Mouse (Mus musculus): ENCODE data around the gene Palmd. TPM values are rescaled to one million over a fixed set of nuclear protein-coding genes. Genes with fewer than 3 reads are reported as not detected.

The Palmd gene
- 7.8 and 9.0 TPM in 2 replicates for polyA plus RNA-seq (2015; fragmentation: Nextera tagmentation; extraction: Ambion mirVana)

DNA sequence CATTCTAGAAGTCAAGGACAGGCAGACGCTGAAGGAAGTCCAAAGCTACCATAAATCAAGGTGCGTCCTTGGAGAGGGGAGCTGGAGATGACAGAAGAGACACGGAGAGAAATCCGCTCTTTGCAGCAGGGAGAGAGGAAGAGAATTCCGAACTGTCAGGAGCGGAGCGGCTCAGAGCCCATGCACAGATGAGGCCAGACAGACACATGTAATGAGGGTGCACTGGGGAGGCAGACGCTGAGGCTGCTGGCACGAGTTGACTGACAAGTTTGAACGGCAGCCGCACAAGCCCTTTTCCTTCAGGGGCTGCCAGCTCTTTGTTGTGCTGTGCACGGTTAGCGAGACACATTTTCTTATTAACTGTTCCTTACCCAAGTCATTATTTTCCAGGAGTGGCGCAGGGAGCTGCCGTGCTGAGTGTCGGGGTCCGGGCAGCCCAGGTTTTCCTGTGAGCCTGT is at the start of gene Palmd:
Gene Palmd, minus strand, starts transcription at position 448 of the 458 bp plus-strand sequence.
- peak within 1 kb of the TSS; percentile 38 for H3K4me3 ChIP-seq
- peak within 1 kb of the TSS; percentile 31 for H3K9ac ChIP-seq
- no peaks in the 10 kb centered on the region for H3K9me3 ChIP-seq
- peak; percentile 69; the same call in 1 of the 2 replicates for ATAC-seq (ENCODE audit: borderline replicate concordance, extremely low read depth, low FRiP score, low TSS enrichment)
- whole genome bisulfite sequencing, result under 1% methylated on average over 17 of the region's 17 CpGs
- no peaks in the 10 kb centered on the region for H3K36me3 ChIP-seq
- peak within 1 kb of the TSS; percentile 37; the same call in 1 of the 2 replicates for H3K27ac ChIP-seq
- H3K27me3 ChIP-seq, result peaks cover 5% of the 10 kb centered on the region; the same call in 1 of the 2 replicates
- peak within 1 kb of the TSS; percentile 61 for H3K4me2 ChIP-seq
- peaks cover 12% of the 10 kb centered on the region; the same call in 1 of the 2 replicates for H3K4me1 ChIP-seq

DNA sequence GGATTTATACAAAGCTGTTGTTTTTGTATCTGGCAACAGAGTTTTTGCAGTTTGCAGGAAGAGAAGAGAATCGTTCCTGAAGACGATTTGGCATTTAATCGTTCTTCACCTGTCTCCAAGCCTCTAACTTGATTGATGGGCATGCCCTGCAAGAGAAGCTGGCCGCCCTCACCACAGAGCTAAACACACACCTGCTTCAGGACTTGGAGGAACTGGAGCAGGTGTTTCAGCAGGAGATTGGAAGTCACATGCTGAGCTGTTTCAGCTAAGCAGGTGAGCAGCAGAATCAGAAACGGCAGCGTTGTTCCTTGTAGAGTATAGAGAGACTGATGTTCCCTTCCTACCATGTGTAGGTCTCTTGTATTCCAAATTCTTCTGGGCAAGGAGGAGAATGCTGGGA is 41.4 kb upstream of the Palmd start:
- 42% methylated on average over 6 of the region's 6 CpGs for WGBS
- Histone ChIP-seq H3K4me2 (no peak overlapping the region), H3K4me3 (no peak overlapping the region), H3K9ac (no peak overlapping the region), H3K27me3 (no peaks in the 10 kb centered on the region), H3K27ac (no peak overlapping the region), H3K9me3 (no peaks in the 10 kb centered on the region), H3K36me3 (no peaks in the 10 kb centered on the region), H3K4me1 (no peaks in the 10 kb centered on the region)
- no peak for ATAC-seq (ENCODE audit: borderline replicate concordance, extremely low read depth, low FRiP score, low TSS enrichment)

DNA sequence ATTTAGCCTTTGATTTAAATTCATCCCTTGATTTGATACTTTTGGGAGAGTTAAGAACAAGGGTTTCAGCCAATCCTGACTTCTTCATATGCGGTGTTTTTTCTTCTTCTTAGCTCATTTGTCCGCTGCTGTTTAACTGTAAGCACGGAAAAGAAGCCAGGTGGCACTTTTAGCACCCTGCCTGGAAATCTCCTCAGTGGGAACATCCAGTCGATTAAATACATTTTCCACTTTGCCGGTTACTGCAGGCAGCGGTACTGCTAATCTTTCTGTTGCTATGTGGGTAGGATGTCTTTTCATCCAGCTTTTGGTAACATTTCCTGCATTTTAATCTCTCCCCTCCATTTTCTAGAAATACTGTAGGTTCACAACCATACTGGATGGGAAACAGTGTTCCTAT is 38.6 kb upstream of the Palmd start:
- Histone ChIP-seq H3K4me3 (no peak overlapping the region), H3K4me1 (no peaks in the 10 kb centered on the region), H3K9me3 (no peaks in the 10 kb centered on the region), H3K27me3 (no peaks in the 10 kb centered on the region), H3K9ac (no peak overlapping the region), H3K4me2 (no peak overlapping the region), H3K36me3 (no peaks in the 10 kb centered on the region), H3K27ac (no peak overlapping the region)
- 83% methylated on average over 6 of the region's 6 CpGs for WGBS
- ATAC-seq (ENCODE audit: borderline replicate concordance, extremely low read depth, low FRiP score, low TSS enrichment), result no peak

DNA sequence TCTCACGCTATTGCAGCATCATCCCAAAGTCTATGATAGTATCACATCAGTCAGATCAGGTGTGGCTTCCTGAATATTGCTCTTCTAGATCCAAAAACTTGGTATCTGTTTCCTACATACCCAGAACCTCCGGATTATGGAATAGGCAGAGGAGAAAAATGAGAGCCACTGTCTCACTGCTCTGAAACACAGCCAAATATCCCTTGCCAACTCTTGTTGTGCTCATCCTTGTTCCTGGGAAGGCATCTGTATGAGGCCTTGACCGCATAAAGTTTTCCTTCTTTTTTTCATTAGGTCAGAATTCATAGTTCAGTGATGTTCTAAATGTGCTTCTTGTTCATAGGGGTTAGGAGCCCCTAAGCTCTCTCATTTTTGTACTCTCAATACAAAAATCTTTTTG is 37.8 kb upstream of the Palmd start:
- Histone ChIP-seq H3K9ac (no peak overlapping the region), H3K36me3 (no peaks in the 10 kb centered on the region), H3K4me1 (no peaks in the 10 kb centered on the region), H3K27ac (no peak overlapping the region), H3K4me3 (no peak overlapping the region), H3K27me3 (0 out of 2 replicates have a peak, but pooled peaks cover 2% of the 10 kb centered on the region), H3K9me3 (no peaks in the 10 kb centered on the region), H3K4me2 (no peak overlapping the region)
- 84% methylated on average over 3 of the region's 3 CpGs for WGBS
- ATAC-seq (ENCODE audit: borderline replicate concordance, extremely low read depth, low FRiP score, low TSS enrichment), result no peak

DNA sequence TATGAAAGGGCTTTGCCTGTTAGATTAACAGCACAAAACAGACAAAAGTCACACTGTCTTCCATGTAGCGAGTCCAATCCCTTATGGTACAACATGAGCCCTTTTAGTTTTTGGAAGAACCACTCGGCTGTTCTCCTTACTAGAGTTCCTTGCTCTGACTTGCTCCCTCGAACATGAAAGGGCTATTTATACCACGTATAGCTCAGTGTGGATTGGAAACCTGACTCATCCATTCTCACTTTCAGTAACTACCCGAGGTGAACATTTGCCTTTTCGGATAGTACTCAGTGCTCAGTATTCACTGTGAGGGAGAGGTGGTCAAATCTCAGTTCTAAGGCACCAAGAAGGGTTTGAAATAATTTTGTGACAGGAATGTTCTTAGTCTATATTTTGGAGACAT is 34.6 kb upstream of the Palmd start:
- Histone ChIP-seq H3K4me3 (no peak overlapping the region), H3K9ac (no peak overlapping the region), H3K4me1 (no peaks in the 10 kb centered on the region), H3K9me3 (no peaks in the 10 kb centered on the region), H3K36me3 (no peaks in the 10 kb centered on the region), H3K27ac (no peak overlapping the region), H3K27me3 (0 out of 2 replicates have a peak, but pooled peaks cover 2% of the 10 kb centered on the region), H3K4me2 (no peak overlapping the region)
- no peak for ATAC-seq (ENCODE audit: borderline replicate concordance, extremely low read depth, low FRiP score, low TSS enrichment)
- 74% methylated on average over 6 of the region's 6 CpGs for WGBS

DNA sequence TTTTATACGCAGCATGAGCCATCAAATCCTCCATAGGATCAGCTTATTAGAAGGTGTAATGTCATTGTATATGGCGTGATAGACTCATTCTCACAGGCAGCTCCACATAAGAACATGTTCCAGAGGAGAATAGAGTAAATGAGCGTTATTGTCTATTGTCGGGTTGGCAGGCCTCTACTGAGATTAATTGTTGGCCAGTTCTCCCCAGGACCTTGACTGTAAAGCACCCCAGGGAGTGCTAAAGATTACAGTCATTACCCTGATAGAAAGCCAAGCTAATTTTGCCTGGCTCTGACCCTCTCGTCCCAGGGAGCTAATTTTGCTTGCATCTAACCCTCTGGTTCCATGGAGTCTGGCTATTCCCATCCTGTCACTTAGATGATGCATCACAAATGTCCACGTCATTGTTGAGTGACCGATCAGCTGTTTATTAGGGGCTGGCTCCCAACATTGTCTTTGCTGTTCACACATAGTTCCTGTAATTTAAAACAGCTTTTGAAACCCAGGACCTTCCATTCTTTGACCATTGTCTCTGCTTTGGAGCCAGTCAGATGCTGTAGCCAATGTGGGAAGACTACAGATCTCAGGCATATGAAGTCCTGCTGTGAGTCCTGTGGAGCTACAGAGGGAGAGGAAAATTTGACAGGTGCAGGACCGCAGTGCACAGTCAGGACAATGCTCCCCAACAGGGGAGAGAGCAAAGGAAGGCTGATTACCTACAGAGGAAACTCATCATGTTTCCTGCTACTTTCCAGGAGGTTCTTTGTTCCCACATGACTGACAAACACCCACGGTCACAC is 33.1 kb upstream of the Palmd start:
- 0 out of 2 replicates have a peak, but pooled peaks cover 2% of the 10 kb centered on the region for H3K27me3 ChIP-seq
- no peak overlapping the region for H3K4me2 ChIP-seq
- no peaks in the 10 kb centered on the region for H3K9me3 ChIP-seq
- H3K9ac ChIP-seq, result no peak overlapping the region
- no peaks in the 10 kb centered on the region for H3K36me3 ChIP-seq
- no peaks in the 10 kb centered on the region for H3K4me1 ChIP-seq
- ATAC-seq (ENCODE audit: borderline replicate concordance, extremely low read depth, low FRiP score, low TSS enrichment), result no peak
- WGBS, result 62% methylated on average over 9 of the region's 9 CpGs
- no peak overlapping the region for H3K4me3 ChIP-seq
- H3K27ac ChIP-seq, result no peak overlapping the region

DNA sequence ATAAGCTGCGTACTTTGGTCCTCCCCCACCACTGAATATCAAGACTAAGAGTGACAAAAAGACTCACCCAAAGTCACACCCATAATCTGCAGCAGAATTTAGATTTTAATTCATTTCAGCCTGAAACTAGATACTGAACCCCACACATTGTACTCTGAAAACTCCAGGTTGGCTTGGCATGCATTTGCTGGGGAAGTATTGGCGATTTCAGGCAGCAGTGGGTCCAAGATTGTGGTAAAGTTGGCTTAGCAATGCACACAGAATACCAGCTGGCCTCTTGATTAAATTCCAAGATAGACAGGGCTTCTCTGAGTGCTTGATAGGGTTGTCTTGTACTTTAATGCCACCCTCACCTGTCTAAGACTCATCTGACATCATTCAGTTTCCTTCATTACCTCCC is 24.2 kb upstream of the Palmd start:
- 71% methylated on average over 2 of the region's 2 CpGs for WGBS
- Histone ChIP-seq H3K27me3 (no peaks in the 10 kb centered on the region), H3K4me1 (no peaks in the 10 kb centered on the region), H3K9ac (no peak overlapping the region), H3K36me3 (no peaks in the 10 kb centered on the region), H3K27ac (no peak overlapping the region), H3K9me3 (no peaks in the 10 kb centered on the region), H3K4me3 (no peak overlapping the region), H3K4me2 (no peak overlapping the region)
- ATAC-seq (ENCODE audit: borderline replicate concordance, extremely low read depth, low FRiP score, low TSS enrichment), result no peak

DNA sequence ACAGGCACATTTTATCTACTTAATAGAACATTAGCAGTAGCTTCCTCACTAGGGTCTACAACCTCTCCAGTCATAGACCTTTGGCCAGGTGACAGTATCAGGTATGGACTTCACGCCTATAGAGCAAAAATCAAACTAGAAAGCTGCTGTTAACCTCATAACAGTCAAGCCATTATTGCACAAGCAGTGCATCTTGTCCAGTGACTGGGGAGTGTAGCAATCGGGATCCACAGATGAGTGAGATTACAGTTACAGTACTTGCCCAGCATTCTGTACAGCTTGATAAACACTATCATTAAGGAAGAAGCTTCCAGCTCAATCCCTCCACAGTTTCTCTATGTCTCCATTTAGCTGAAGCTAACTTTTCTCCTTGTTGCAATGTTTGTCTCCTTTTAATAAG is 22.4 kb upstream of the Palmd start:
- H3K4me3 ChIP-seq, result no peak overlapping the region
- H3K36me3 ChIP-seq, result no peaks in the 10 kb centered on the region
- no peak overlapping the region for H3K4me2 ChIP-seq
- WGBS, result 82% methylated on average over 2 of the region's 2 CpGs
- no peaks in the 10 kb centered on the region for H3K27me3 ChIP-seq
- ATAC-seq (ENCODE audit: borderline replicate concordance, extremely low read depth, low FRiP score, low TSS enrichment), result no peak
- H3K4me1 ChIP-seq, result no peaks in the 10 kb centered on the region
- H3K27ac ChIP-seq, result no peak overlapping the region
- H3K9me3 ChIP-seq, result no peaks in the 10 kb centered on the region
- no peak overlapping the region for H3K9ac ChIP-seq

DNA sequence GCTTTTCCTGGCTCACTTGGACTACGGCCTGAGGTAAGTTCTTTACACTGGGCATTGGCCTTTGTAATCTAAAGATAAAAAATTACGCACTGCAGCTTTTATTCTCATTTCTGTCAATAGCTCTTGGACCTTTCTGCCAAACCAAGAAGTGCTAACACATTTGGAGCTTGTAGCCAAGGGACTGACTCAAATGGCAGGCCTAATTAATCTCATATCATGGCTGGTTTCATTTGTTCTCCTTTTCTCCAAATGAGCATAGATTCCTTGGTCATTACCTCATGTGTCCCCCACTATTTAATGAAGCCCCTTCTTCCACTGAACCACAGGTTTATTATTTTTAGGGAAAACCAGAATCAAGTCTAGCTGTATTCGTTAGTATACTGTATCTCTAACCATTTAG is 19.4 kb upstream of the Palmd start:
- ATAC-seq (ENCODE audit: borderline replicate concordance, extremely low read depth, low FRiP score, low TSS enrichment), result no peak
- H3K4me2 ChIP-seq, result no peak overlapping the region
- no peak overlapping the region for H3K27ac ChIP-seq
- no peak overlapping the region for H3K4me3 ChIP-seq
- H3K4me1 ChIP-seq, result 0 out of 2 replicates have a peak, but pooled peaks cover 4% of the 10 kb centered on the region
- no peaks in the 10 kb centered on the region for H3K9me3 ChIP-seq
- 70% methylated on average over 3 of the region's 3 CpGs for WGBS
- no peak overlapping the region for H3K9ac ChIP-seq
- no peaks in the 10 kb centered on the region for H3K27me3 ChIP-seq
- H3K36me3 ChIP-seq, result no peaks in the 10 kb centered on the region

DNA sequence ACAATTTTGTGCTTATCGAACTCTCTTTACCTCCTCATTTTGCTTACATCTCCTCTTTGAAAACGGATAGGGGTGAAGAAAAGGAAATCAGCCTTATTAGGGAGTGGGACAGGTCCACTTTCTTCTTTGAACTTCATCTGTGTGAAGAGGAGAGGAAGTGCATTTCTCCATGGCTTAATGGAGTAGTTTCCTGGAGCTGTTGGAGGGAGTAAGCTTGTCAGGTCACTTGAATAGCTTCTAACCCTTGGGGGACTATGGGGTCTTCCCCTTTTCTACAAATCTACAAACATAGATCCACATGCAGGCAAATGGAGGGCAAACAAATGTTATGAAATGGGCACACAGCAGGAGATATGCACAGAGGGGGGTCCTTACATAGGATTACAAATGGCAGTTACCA is 17.7 kb upstream of the Palmd start:
- WGBS, result 67% methylated on average over 2 of the region's 2 CpGs
- no peak overlapping the region for H3K27ac ChIP-seq

DNA sequence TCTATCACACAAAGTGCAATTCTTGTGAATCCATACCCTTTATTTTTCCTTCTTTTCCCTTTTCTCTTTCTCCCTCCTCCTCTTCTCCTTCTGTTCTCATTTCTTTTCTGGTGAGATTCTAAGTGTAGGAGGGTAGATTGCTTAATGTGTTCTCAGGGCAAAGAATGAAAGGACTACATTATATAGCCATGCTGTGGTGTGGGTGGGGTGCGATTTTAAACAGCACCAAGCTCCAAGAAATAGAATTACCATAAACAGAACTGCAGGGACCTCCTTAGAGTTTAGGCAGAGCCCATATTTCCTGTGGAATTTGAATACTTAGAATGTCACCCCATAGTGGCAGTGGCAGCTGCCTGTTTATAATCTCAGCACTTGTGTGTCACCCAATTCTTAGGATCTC is 17.0 kb upstream of the Palmd start:
- Histone ChIP-seq H3K27me3 (no peaks in the 10 kb centered on the region), H3K27ac (0 out of 2 replicates have a peak overlapping the region, but pooled peaks have one; percentile 0), H3K9ac (no peak overlapping the region), H3K9me3 (no peaks in the 10 kb centered on the region), H3K36me3 (no peaks in the 10 kb centered on the region), H3K4me1 (0 out of 2 replicates have a peak, but pooled peaks cover 4% of the 10 kb centered on the region), H3K4me3 (no peak overlapping the region), H3K4me2 (no peak overlapping the region)
- 60% methylated on average over 1 of the region's 1 CpGs for WGBS
- no peak for ATAC-seq (ENCODE audit: borderline replicate concordance, extremely low read depth, low FRiP score, low TSS enrichment)

More for the DNA sequence above, 17.7 kb upstream of the Palmd start:
- no peak overlapping the region for H3K9ac ChIP-seq
- ATAC-seq (ENCODE audit: borderline replicate concordance, extremely low read depth, low FRiP score, low TSS enrichment), result no peak
- no peaks in the 10 kb centered on the region for H3K36me3 ChIP-seq
- H3K4me3 ChIP-seq, result no peak overlapping the region
- H3K4me2 ChIP-seq, result no peak overlapping the region
- 0 out of 2 replicates have a peak, but pooled peaks cover 4% of the 10 kb centered on the region for H3K4me1 ChIP-seq
- H3K9me3 ChIP-seq, result no peaks in the 10 kb centered on the region
- H3K27me3 ChIP-seq, result no peaks in the 10 kb centered on the region

DNA sequence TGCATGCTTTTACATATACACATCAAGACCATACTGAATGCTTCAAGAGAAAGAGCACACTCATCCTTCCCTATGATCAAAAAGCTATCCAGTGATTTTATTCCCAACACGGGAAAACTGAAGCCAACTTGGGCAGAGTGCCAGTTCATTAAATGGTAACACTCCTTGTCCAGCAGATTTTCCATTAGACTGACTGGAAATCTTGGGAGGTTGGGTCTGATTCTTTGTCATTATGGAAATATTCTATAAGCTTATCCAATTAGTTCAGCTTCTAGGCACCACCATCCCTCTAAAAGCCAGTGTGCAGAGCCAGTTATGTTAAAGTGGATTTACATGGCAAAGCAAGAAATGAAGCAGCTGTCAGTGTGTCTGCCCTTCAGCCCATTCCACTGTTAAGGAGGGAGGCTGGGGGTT is 16.3 kb upstream of the Palmd start:
- Histone ChIP-seq H3K27ac (no peak overlapping the region), H3K4me3 (no peak overlapping the region), H3K4me1 (0 out of 2 replicates have a peak, but pooled peaks cover 4% of the 10 kb centered on the region), H3K4me2 (no peak overlapping the region), H3K9ac (no peak overlapping the region), H3K36me3 (no peaks in the 10 kb centered on the region), H3K9me3 (no peaks in the 10 kb centered on the region), H3K27me3 (no peaks in the 10 kb centered on the region)
- 0 out of 2 replicates have a peak, but pooled peaks have one; percentile 23 for ATAC-seq (ENCODE audit: borderline replicate concordance, extremely low read depth, low FRiP score, low TSS enrichment)
- 25% methylated on average over 1 of the region's 1 CpGs for WGBS

Measured in lung, embryonic 15.5 days (tissue).